Mouse (Mus musculus): ENCODE data around the gene Lrfn4. TPM values are rescaled to one million over a fixed set of nuclear protein-coding genes. Genes with fewer than 3 reads are reported as not detected.
A peak's percentile ranks its signal among the peaks of the same experiment; 100 is the strongest.

The Lrfn4 gene
- polyA plus RNA-seq (2016; fragmentation: Nextera tagmentation; extraction: Ambion mirVana) = 11.4 and 13.3 TPM in 2 replicates

DNA sequence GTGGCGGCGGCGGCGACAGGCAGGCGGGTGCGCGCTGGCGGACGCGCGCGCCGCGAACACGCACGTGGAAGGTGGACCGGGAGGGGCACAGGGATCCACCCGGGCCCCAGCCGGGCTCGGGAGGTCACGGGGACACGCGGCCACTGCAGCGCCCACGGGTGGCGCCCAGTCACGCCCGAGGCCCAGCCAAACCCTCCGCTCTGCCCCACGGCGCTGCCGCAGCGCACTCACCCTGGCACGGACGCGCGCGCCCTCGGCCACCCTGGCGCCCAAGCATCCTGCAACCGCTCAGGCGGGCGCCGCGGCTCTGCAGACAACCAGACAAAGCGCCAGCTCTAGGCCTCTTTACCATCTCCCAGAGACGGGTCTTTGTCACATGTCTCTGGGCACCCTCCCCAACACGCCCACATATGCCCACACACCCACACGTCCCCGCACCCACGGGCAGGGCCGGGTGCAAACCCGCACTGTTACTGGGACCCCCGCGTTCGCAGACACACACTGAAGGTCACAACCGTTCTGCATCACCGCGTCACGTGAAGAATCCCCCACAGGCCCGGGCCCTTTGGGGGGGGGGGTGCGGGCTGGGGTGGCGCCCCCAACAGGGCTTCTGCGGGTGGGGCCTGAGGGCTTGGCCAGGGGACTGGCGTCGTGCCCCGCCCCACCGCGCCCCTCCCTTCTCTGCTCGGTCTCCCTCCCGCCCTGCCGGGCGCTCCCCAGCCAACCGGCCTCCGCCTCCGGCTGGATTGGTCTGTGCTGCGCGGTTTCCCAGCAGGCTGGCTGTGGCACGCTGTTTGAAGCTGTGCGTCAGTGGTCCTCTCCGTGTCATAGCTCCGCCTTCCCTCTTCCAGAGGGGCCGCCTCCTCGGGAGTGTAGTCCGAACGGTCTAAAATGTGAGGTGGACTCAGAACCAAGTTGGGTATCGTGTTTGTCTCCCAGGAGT lies at the start of gene Lrfn4:
Lrfn4 (minus strand) TSS at position 517 of the 943 bp plus-strand sequence.
- peak; percentile 96 for ATAC-seq (ENCODE audit: low FRiP score)

DNA sequence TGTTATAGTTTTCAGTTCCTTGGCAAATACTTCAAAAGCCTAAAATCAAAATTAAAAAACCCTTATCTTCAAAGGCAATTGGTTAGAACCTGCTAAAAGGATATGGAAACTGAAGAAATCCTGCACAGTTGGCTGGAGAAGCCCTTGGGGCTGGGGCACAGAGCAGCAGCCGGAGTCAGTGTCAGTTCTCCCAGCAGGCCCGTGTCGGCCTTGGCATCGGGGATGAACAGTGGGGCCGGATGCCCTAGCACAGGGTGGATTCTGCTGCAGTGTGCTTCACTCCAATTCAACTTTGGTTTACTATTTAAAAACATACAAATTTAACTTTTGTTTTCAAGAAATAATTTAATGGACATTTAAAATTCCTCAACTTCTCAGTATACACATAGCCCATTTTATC lies 42.7 kb upstream of the Lrfn4 start:
- no peak for ATAC-seq (ENCODE audit: low FRiP score)
- WGBS = 89% methylated on average over 5 of the region's 5 CpGs

More for the DNA sequence above, at the start of gene Lrfn4:
- Histone ChIP-seq H3K36me3 (replicated peaks) (peaks cover 32% of the 10 kb centered on the region), H3K4me3 (replicated peaks) (peak within 1 kb of the TSS; percentile 96), H3K9ac (peak within 1 kb of the TSS; percentile 98), H3K27ac (peak within 1 kb of the TSS; percentile 94), H3K4me2 (peak within 1 kb of the TSS; percentile 85), H3K27me3 (peaks cover 4% of the 10 kb centered on the region; the same call in 1 of the 2 replicates), H3K9me3 (no peaks in the 10 kb centered on the region), H3K4me1 (peaks cover 36% of the 10 kb centered on the region)
- WGBS = under 1% methylated on average over 68 of the region's 87 CpGs

DNA sequence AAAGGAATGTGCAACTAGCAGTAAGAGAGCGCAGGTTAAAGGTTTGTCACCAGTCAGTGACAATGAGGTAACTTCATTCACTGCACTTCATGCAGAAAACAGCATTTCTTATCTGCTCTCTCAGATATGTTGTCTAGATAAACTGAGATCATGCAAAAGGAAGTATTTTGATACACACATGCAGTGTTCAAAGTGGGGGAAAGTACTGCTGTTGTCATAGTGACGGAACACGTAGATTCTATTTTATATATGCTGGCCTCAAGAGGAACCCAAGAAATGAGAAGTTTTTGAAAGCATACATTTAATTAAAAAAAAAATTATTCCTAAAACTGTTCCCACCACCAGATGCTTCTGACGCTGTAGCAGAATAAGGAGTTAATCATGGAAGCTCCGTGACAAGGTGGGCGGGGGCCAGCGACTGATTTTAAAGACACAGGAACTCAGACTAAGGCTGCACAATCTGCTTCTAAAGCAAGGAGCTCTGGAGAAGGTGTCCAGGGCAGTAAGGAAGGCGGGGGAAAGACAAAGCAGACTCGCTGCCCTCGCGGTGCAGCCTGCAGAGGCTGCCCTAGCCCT lies 31.5 kb upstream of the Lrfn4 start:
- Histone ChIP-seq H3K4me1 (no peaks in the 10 kb centered on the region), H3K4me2 (no peak overlapping the region), H3K9me3 (no peaks in the 10 kb centered on the region), H3K9ac (no peak overlapping the region), H3K27ac (no peak overlapping the region), H3K4me3 (replicated peaks) (no peak overlapping the region), H3K36me3 (replicated peaks) (no peaks in the 10 kb centered on the region), H3K27me3 (no peaks in the 10 kb centered on the region)
- 75% methylated on average over 11 of the region's 11 CpGs for WGBS
- ATAC-seq (ENCODE audit: low FRiP score) = no peak

More for the DNA sequence above, 42.7 kb upstream of the Lrfn4 start:
- no peak overlapping the region for H3K4me2 ChIP-seq
- no peak overlapping the region for H3K27ac ChIP-seq
- H3K4me3 ChIP-seq (replicated peaks) = no peak overlapping the region
- no peaks in the 10 kb centered on the region for H3K27me3 ChIP-seq
- no peaks in the 10 kb centered on the region for H3K36me3 ChIP-seq (replicated peaks)
- no peaks in the 10 kb centered on the region for H3K4me1 ChIP-seq
- H3K9me3 ChIP-seq = no peaks in the 10 kb centered on the region
- H3K9ac ChIP-seq = no peak overlapping the region

DNA sequence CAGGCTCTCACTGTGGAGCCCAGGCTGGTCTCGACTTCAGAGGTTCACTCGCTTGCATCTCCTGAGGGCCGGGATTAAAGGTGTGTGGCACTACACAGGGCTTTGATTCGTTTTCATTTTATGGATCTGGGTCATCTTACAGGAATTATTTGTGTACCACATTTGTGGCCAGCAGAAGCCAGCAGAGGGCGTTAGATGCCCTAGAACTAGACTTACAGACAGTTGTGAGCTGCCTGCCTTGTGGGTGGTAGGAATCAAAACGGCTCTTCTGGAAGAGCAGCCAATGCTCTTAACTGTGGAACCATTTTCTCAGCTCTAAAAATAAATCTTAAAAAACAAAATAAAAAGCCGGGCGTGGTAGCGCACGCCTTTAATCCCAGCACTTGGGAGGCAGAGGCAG lies 28.8 kb upstream of the Lrfn4 start:
- Histone ChIP-seq H3K36me3 (replicated peaks) (no peaks in the 10 kb centered on the region), H3K9ac (no peak overlapping the region), H3K27me3 (no peaks in the 10 kb centered on the region), H3K9me3 (no peaks in the 10 kb centered on the region), H3K4me3 (replicated peaks) (no peak overlapping the region), H3K4me2 (no peak overlapping the region), H3K4me1 (no peaks in the 10 kb centered on the region), H3K27ac (no peak overlapping the region)
- WGBS = 49% methylated on average over 10 of the region's 10 CpGs
- no peak for ATAC-seq (ENCODE audit: low FRiP score)

DNA sequence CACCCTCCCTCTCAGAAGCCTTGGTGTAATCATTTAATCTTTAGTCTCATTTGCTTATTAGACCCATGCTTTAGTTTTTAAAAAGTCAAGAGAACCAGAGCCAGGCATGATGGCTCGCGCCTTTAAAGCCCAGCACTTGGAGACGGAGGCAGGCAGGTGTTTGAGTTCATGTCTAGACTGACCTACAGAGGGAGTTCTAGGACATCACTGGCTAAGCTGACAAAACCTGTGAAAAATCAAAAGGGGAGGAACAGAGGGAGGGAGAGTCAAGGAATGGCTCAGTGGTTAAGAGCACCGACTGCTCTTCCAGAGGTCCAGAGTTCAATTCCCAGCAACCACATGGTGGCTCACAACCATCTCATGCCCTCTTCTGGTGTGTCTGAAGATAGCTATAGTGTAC lies 20.5 kb upstream of the Lrfn4 start:
- Histone ChIP-seq H3K27ac (no peak overlapping the region), H3K27me3 (peaks cover 3% of the 10 kb centered on the region; the same call in 1 of the 2 replicates), H3K4me2 (no peak overlapping the region), H3K36me3 (replicated peaks) (no peaks in the 10 kb centered on the region), H3K4me1 (no peaks in the 10 kb centered on the region), H3K9ac (no peak overlapping the region), H3K9me3 (no peaks in the 10 kb centered on the region), H3K4me3 (replicated peaks) (no peak overlapping the region)
- 65% methylated on average over 4 of the region's 4 CpGs for WGBS
- ATAC-seq (ENCODE audit: low FRiP score) = no peak

DNA sequence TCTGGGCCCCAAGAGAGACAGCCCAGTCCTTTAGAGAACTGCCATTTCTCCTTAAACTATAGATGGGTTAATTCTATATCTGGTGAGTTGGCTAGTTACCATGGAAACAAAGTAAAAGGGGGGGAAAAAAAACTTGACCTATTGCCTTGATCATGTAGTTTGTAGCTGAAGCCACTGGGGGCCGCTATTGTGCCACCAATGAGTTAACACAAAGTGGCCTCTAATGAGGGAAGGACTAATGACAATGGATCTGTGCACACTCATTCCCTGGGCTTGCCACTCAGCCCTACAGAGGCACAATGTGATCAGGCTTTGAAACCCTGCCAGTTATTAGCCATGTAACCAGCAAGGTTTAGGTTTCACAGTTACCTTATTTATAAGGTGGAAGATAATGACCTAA lies 13.4 kb upstream of the Lrfn4 start:
- ATAC-seq (ENCODE audit: low FRiP score) = peak; percentile 67; the same call in 1 of the 2 replicates
- Histone ChIP-seq H3K4me3 (replicated peaks) (no peak overlapping the region), H3K36me3 (replicated peaks) (peaks cover 3% of the 10 kb centered on the region), H3K27ac (0 out of 2 replicates have a peak overlapping the region, but pooled peaks have one; percentile 5), H3K9ac (no peak overlapping the region), H3K4me2 (no peak overlapping the region), H3K27me3 (no peaks in the 10 kb centered on the region), H3K9me3 (no peaks in the 10 kb centered on the region), H3K4me1 (peaks cover 47% of the 10 kb centered on the region)
- WGBS = 0% methylated on average over 1 of the region's 1 CpGs

DNA sequence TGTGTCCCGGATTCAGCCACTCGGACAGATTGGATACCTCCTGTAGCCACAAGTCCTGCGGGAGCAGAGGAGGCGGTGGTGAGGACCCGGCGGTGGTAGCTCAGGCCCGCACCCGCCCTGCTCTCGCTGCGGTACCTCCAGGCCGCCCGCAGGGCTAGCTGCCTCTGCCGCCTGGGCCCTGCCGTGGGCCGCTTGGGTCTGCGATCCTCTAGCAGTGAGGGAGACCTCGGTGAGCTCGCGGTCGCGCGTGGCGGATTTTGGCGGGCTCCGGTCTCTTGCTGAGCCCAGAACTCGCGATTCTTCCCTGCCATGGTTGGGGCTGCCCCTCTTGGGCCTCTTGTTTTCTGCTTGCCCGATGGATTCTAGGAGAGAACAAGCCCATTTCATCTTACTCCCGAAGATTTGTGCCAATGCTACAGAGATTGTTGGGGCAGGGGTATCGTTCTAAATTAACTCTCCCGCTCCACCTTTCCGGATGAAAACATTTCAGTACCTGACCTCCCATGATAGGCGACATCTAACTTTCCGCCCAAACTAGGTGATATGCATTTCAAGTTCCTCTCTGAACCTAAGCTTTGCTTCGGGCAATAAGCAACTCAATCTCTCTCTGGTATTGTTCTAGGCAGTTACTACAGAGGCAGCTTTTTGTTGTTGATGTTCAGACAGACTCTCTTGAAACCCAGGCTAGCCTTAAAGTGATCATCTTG lies 10.5 kb upstream of the Lrfn4 start:
- Histone ChIP-seq H3K4me3 (replicated peaks) (peak overlapping the region; percentile 79), H3K4me2 (peak overlapping the region; percentile 88), H3K4me1 (peaks cover 47% of the 10 kb centered on the region), H3K36me3 (replicated peaks) (peaks cover 32% of the 10 kb centered on the region), H3K9me3 (no peaks in the 10 kb centered on the region), H3K27me3 (no peaks in the 10 kb centered on the region), H3K9ac (peak overlapping the region; percentile 93), H3K27ac (peak overlapping the region; percentile 88)
- WGBS = 2% methylated on average over 34 of the region's 35 CpGs
- peak; percentile 67 for ATAC-seq (ENCODE audit: low FRiP score)

DNA sequence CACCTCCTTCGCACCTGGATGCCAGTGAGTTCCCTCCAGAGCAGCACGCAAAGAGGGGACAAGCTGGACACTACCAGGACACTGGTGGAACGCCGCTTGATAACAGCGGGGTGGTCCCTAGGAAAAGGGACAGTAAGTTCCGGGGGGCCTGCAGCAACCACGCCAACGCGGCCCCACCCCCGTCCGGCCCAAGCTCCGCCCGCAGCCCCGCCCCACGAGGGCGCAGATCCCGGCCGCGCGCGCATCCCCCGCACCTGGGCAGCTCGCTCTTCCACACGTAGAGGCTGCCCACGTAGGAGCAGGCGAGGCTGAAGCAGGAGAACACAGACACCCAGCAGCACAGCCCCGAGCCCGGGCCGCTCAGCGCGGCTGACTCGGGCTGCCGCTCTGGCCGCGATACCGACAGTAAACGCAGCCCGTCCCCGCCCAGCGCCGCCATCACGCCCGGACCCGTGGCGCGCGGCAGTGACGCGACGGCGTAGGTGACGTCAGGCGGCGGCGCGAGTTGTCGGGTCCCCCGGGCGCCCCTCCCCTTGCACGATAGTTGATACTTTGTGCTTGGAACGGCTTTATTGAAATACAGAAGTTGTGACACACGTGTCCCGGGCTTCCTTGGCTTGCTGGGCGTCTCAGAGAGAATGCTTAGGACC lies 9.8 kb upstream of the Lrfn4 start, which contains the start of gene Rce1:
Rce1 (minus strand) TSS at position 463 of the 650 bp plus-strand sequence.
- H3K27me3 ChIP-seq = no peaks in the 10 kb centered on the region
- peaks cover 47% of the 10 kb centered on the region for H3K4me1 ChIP-seq
- peak; percentile 84 for ATAC-seq (ENCODE audit: low FRiP score)
- H3K9ac ChIP-seq = peak within 1 kb of the TSS; percentile 93
- H3K36me3 ChIP-seq (replicated peaks) = peaks cover 38% of the 10 kb centered on the region
- H3K4me2 ChIP-seq = peak within 1 kb of the TSS; percentile 88
- WGBS = under 1% methylated on average over 64 of the region's 64 CpGs
- H3K9me3 ChIP-seq = no peaks in the 10 kb centered on the region
- H3K4me3 ChIP-seq (replicated peaks) = peak within 1 kb of the TSS; percentile 79
- peak within 1 kb of the TSS; percentile 88 for H3K27ac ChIP-seq

DNA sequence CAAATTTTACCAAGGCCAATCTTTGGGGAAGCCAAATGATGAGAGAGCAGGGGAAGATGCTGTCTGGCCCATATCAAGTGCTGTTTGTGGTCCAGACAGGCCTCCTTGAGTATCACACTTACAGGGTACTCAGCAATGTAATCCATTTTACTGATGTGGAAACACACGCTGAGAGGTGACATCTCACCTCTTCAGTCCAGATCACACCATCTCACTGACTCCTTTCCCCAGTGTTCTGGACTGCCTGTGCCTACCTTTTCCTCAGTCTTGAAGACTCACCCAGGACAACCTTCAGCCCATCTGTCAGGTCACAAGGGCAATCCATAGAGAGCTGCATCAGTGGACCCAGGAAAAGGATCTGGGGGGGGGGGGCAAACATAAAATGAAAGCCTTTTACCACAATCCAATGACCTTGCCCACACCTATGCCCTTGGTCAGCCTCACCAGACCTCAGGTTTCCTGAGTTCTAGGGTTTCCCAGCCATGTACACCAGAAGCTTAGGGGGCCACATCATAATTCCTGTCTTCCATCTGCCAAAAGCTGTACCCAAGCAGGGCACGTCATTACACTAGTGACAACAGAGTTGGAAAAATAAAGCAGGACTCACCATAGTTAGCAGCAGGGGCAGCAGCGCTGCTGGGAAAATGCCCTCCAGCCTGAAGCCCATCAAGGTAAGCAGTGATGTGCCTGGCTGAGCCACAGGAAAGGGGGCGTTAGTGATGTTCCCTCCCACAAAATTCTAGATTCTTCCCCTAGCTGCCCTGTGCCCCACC lies 9.1 kb upstream of the Lrfn4 start:
- WGBS = 35% methylated on average over 4 of the region's 4 CpGs

DNA sequence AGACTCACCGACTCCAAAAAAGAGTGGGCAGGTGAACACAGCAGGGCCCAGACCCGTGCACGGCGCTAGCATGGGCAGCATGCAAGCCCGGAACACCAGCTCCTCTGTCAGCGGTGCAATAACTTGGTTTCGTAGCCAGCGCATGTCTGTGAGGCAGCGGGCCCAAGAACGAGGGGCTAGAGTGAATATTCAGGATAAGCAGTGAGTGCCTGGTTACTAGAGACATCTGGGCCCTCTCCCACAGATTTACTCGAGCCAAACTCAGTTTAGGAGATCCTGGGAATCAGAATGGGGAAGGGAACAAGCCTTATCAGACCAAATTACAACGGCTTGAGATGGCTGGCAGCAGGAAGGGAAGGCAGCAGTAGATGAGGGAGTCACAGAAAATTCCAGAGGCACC lies 8.5 kb upstream of the Lrfn4 start:
- Histone ChIP-seq H3K9ac (no peak overlapping the region), H3K4me3 (replicated peaks) (no peak overlapping the region), H3K36me3 (replicated peaks) (peaks cover 39% of the 10 kb centered on the region), H3K27ac (no peak overlapping the region), H3K4me2 (peak overlapping the region; percentile 4; the same call in 1 of the 2 replicates), H3K27me3 (no peaks in the 10 kb centered on the region), H3K9me3 (no peaks in the 10 kb centered on the region), H3K4me1 (peaks cover 44% of the 10 kb centered on the region)
- 94% methylated on average over 12 of the region's 12 CpGs for WGBS
- ATAC-seq (ENCODE audit: low FRiP score) = no peak

More for the DNA sequence above, 9.1 kb upstream of the Lrfn4 start:
- peak overlapping the region; percentile 88 for H3K4me2 ChIP-seq
- peaks cover 47% of the 10 kb centered on the region for H3K4me1 ChIP-seq
- peak overlapping the region; percentile 79 for H3K4me3 ChIP-seq (replicated peaks)
- H3K36me3 ChIP-seq (replicated peaks) = peaks cover 39% of the 10 kb centered on the region
- peak overlapping the region; percentile 88; the same call in 1 of the 2 replicates for H3K27ac ChIP-seq
- peak; percentile 1; the same call in 1 of the 2 replicates for ATAC-seq (ENCODE audit: low FRiP score)
- no peaks in the 10 kb centered on the region for H3K27me3 ChIP-seq
- no peaks in the 10 kb centered on the region for H3K9me3 ChIP-seq
- H3K9ac ChIP-seq = peak overlapping the region; percentile 93

DNA sequence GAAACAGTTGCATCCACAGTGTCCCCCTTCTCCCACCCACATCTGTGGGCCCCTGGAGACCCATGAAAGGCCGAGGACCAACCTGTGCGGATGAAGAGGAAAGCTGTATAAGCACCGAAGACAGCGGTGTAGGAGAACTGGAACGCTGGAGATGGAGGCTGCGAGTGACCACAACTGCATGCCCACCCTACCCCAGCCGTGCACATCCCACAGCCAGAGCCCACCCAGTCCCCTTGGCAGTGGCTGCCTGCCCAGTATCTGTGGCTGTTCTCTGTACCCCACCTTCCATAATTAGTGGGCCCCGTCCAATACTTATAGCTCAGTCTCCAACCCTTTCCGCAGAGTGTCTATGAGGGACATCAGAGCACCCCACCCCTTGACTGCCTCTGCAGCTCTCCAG lies 8.0 kb upstream of the Lrfn4 start:
- H3K4me1 ChIP-seq = peaks cover 39% of the 10 kb centered on the region
- H3K4me3 ChIP-seq (replicated peaks) = no peak overlapping the region
- peaks cover 39% of the 10 kb centered on the region for H3K36me3 ChIP-seq (replicated peaks)
- 94% methylated on average over 9 of the region's 9 CpGs for WGBS
- no peak overlapping the region for H3K9ac ChIP-seq
- H3K4me2 ChIP-seq = no peak overlapping the region
- no peaks in the 10 kb centered on the region for H3K9me3 ChIP-seq
- no peaks in the 10 kb centered on the region for H3K27me3 ChIP-seq
- no peak overlapping the region for H3K27ac ChIP-seq
- ATAC-seq (ENCODE audit: low FRiP score) = no peak
